Mouse (Mus musculus) neural tube, embryonic 15.5 days (tissue): ENCODE results near the gene Gmpr. TPM values are rescaled to one million over a fixed set of nuclear protein-coding genes. Genes with fewer than 3 reads are reported as not detected.
"Not testable (repeated sequence)": the region's sequence is repeated elsewhere in the genome, so short reads cannot be mapped to it uniquely, and the experiment has no call there.

Source experiments
- ATAC-seq: fragments of 200-750 bp; cut with Nextera tagmentation; 2 replicates; pipeline ENCODE4 v1.8.0; 2017; ENCODE audit warnings: mild to moderate bottlenecking, moderate TSS enrichment, moderate library complexity; ENCODE audit not compliant: low FRiP score
- H3K27ac ChIP-seq: fragments of 300-500 bp; sonication (generic); replicated peaks from 2 replicates; pipeline ENCODE4 v1.5.1; 2015; ENCODE audit warnings: mild to moderate bottlenecking, inconsistent platforms
- H3K27me3 ChIP-seq: fragments of 300-500 bp; sonication (generic); replicated peaks from 2 replicates; pipeline ENCODE4 v1.6.1; 2015; ENCODE audit warnings: inconsistent platforms
- H3K36me3 ChIP-seq: fragments of 300-500 bp; sonication (generic); 2 replicates; pipeline ENCODE4 v1.6.1; 2015; ENCODE audit warnings: inconsistent platforms
- H3K4me1 ChIP-seq: fragments of 300-500 bp; sonication (generic); 2 replicates; pipeline ENCODE4 v1.6.1; 2015; ENCODE audit warnings: inconsistent platforms
- H3K4me2 ChIP-seq: fragments of 300-500 bp; sonication (generic); 2 replicates; pipeline ENCODE4 v1.6.1; 2015; ENCODE audit warnings: inconsistent platforms, mild to moderate bottlenecking, moderate library complexity
- H3K4me3 ChIP-seq: fragments of 300-500 bp; sonication (generic); replicated peaks from 2 replicates; pipeline ENCODE4 v1.5.1; 2015; ENCODE audit warnings: mild to moderate bottlenecking, inconsistent platforms
- H3K9ac ChIP-seq: fragments of 300-500 bp; sonication (generic); replicated peaks from 2 replicates; pipeline ENCODE4 v1.6.1; 2015; ENCODE audit warnings: mild to moderate bottlenecking, inconsistent platforms
- H3K9me3 ChIP-seq: fragments of 300-500 bp; sonication (generic); replicated peaks from 2 replicates; pipeline ENCODE4 v1.6.1; 2016; ENCODE audit warnings: inconsistent platforms
- WGBS: fragments of 180-500 bp; shearing (Covaris S2); methylation state at CpG from one replicate; pipeline ENCODE4 v1.1.7; 2015; ENCODE audit warnings: mixed read lengths; 5-methylcytosine and 5-hydroxymethylcytosine counted together
- polyA plus RNA-seq: library from polyadenylated mRNA; unstranded; fragments of >200 nt; fragmentation: Nextera tagmentation; extraction: Ambion mirVana; gene quantifications from 2 replicates; pipeline ENCODE4 v1.2.1, GENCODE M21; 2015

Gmpr gene
- polyA plus RNA-seq, 1 experiment from 2014 or later: 49.8 TPM

DNA sequence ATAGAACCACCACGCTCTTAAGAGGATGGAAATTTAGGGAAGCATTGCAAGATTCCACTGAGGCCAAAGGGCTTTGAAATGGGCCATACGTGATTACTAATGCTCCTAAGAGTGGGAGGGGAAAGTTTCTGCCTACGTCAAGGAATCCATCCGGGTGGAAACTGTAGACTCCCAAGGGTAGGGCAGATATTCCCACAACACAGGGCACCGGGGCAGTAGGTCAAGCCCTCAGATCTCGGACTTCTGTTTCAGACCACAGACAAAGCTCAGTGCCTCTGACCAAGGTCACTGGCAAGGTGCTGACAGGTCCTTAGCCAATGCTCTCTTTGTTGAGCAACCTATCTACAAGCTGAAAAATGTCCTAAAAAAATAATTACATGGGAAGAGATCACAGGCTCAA, 27.3 kb upstream of the Gmpr start:
- ATAC-seq: no peak
- 89% methylated on average over 6 of the region's 6 CpGs for WGBS
- Histone ChIP-seq H3K4me3 (no peak overlapping the region), H3K4me2 (no peak overlapping the region), H3K36me3 (no peaks in the 10 kb centered on the region), H3K9ac (no peak overlapping the region), H3K9me3 (no peaks in the 10 kb centered on the region), H3K27me3 (peaks cover 7% of the 10 kb centered on the region; the same call in 1 of the 2 replicates), H3K4me1 (peaks cover 3% of the 10 kb centered on the region; the same call in 1 of the 2 replicates), H3K27ac (no peak overlapping the region)

DNA sequence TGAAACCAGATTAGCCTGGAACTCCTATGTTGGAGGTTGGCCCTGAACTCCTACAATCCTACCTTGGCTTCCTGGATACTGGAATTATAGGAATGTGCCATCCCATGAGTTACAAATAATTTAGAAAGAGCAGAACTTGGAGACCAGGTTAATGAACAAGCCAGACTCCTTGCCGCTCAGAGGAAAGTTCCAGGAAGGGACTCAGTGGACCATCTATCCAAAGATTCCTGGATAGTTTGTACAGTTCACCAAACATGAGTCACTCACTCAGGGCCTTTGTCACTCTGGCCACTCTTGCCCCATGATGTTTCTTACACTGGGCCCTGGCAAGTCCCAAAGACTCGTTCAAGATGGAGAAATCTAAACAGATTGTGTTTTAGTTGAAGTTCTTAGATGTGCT, 24.0 kb upstream of the Gmpr start:
- Histone ChIP-seq H3K4me3 (no peak overlapping the region), H3K4me1 (no peaks in the 10 kb centered on the region), H3K9me3 (0 out of 2 replicates have a peak, but pooled peaks cover 3% of the 10 kb centered on the region), H3K27me3 (no peaks in the 10 kb centered on the region), H3K4me2 (no peak overlapping the region), H3K9ac (no peak overlapping the region), H3K27ac (no peak overlapping the region), H3K36me3 (no peaks in the 10 kb centered on the region)
- WGBS: 95% methylated on average over 2 of the region's 2 CpGs
- no peak for ATAC-seq

DNA sequence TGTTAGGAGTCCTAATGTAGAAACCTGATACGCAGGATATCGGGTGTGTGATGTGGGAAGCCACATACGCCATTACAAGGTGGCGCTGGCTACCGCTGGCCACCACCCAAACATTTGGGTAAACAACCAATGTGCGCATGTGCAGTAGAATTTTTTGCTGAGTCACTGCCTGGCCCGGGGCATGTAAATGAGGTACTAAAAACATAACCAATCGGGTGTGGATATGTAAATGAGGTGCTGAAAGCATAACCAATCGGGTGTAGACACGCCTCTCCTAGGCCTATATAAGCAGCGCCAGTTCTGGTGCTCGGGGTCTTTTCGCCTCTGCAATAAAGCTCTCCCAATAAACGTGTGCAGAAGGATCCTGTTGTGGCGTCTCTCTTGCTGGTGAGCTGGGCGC, 23.3 kb upstream of the Gmpr start:
- not testable (repeated sequence) for H3K27ac ChIP-seq, H3K9ac ChIP-seq, H3K4me2 ChIP-seq, H3K27me3 ChIP-seq, H3K36me3 ChIP-seq, H3K4me3 ChIP-seq, ATAC-seq, H3K9me3 ChIP-seq, H3K4me1 ChIP-seq
- WGBS: 95% methylated on average over 16 of the region's 16 CpGs

DNA sequence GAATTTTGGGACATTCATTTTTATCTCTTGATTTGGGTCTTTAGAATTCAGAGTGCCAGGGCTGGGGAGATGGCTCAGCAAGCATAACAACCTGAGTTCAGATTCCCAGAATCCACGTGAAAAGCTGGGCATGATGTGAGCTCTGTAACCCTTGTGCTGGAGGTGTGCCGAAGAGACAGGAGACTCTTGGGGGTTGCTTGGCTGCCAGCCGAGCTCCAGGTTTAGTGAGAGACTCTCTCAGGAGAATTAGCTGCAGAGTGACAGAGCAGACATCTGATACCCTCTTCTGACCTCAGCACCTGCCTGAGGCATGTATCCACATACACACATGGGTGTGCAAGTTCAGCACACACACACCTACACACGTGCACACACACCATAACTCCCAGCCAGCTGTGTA, 21.6 kb upstream of the Gmpr start:
- no peaks in the 10 kb centered on the region for H3K36me3 ChIP-seq
- H3K4me1 ChIP-seq: no peaks in the 10 kb centered on the region
- no peak overlapping the region for H3K27ac ChIP-seq
- H3K9ac ChIP-seq: no peak overlapping the region
- H3K4me3 ChIP-seq: no peak overlapping the region
- 0 out of 2 replicates have a peak, but pooled peaks cover 3% of the 10 kb centered on the region for H3K9me3 ChIP-seq
- 87% methylated on average over 4 of the region's 4 CpGs for WGBS
- no peaks in the 10 kb centered on the region for H3K27me3 ChIP-seq
- ATAC-seq: no peak
- no peak overlapping the region for H3K4me2 ChIP-seq

DNA sequence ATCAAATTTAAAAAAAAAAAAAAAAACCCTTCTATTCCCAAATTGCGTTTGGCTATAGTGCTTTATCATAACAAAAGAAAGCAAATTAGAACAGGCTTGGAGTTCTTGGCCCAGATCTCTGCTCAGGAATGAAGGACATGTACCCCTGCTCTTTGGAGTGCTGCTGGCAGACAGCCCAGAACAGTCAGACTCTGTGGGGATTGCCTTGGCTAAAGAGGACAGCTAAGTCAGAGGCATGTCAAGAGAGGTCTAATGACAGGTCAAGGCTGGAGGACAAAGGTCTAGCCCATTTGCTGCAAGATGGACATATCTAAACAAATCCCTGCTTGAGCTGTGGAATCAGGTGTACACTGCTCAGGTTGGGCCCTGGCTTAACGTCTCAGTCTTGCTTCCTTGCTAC, 20.6 kb upstream of the Gmpr start:
- Histone ChIP-seq H3K4me2 (no peak overlapping the region), H3K9me3 (0 out of 2 replicates have a peak, but pooled peaks cover 3% of the 10 kb centered on the region), H3K27me3 (no peaks in the 10 kb centered on the region), H3K4me1 (no peaks in the 10 kb centered on the region), H3K27ac (no peak overlapping the region), H3K4me3 (no peak overlapping the region), H3K9ac (no peak overlapping the region), H3K36me3 (no peaks in the 10 kb centered on the region)
- WGBS: 70% methylated on average over 2 of the region's 2 CpGs
- ATAC-seq: no peak

DNA sequence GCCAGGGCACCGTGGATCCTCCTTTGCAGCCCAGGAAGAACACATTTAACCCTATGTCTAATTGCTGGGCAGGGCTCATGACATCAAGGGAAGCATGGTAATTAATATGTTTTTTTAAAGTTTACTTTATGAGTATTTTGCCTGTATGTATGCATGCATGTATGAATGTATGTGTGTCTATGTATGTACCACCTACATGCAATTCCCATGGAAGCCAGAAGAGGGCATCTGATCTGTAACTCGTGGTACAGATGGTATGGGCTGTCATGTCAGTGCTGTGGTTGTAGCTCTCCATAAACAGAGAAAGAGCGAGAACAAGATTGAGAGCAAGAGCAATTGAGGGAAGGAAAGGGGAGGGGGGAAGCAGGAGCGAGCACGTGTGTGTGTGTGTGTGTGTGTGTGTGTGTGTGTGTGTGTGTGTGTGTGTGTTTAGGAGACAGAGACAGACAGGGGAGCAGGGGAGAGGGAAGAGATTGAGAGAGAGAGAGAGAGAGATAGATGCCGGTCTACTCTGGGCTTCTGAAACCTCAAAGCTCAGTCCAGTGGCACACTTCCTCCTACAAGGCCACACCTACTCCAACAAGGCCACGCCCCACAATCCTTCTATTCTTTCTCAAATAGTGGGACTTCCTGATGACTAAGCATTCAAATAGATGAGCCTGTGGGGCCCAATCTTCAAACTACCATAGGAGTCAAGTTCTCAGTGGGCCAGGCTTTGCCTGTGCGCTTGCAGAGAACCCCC, 15.1 kb upstream of the Gmpr start:
- Histone ChIP-seq H3K27ac (no peak overlapping the region), H3K4me1 (no peaks in the 10 kb centered on the region), H3K9ac (no peak overlapping the region), H3K36me3 (no peaks in the 10 kb centered on the region), H3K4me3 (no peak overlapping the region), H3K4me2 (no peak overlapping the region), H3K27me3 (no peaks in the 10 kb centered on the region), H3K9me3 (0 out of 2 replicates have a peak, but pooled peaks cover 3% of the 10 kb centered on the region)
- 90% methylated on average over 8 of the region's 8 CpGs for WGBS
- ATAC-seq: no peak

DNA sequence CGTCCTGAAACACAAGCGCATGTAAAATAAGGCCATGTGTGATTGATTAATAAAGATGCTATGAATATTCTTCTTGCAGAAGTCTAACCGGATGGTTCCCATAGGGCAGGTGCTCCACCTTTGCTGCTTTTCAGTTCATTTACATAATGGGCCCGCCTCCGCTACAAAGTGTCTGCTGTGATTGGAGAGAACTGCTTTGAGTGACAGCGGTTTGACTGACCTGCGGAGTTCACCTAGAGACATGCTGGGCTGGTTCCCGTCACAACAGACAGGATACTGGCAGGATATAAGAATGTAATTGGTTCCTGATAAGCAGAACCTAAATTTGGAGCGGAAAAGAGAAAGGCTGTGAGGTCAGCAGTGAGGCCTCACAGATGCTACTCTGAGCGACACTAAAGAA, 13.4 kb upstream of the Gmpr start:
- 43% methylated on average over 10 of the region's 10 CpGs for WGBS
- H3K4me1 ChIP-seq: no peaks in the 10 kb centered on the region
- H3K4me2 ChIP-seq: peak overlapping the region; percentile 38
- no peak overlapping the region for H3K27ac ChIP-seq
- H3K4me3 ChIP-seq: peak overlapping the region; percentile 16
- no peak overlapping the region for H3K9ac ChIP-seq
- no peaks in the 10 kb centered on the region for H3K27me3 ChIP-seq
- ATAC-seq: no peak
- H3K36me3 ChIP-seq: no peaks in the 10 kb centered on the region
- H3K9me3 ChIP-seq: no peaks in the 10 kb centered on the region

DNA sequence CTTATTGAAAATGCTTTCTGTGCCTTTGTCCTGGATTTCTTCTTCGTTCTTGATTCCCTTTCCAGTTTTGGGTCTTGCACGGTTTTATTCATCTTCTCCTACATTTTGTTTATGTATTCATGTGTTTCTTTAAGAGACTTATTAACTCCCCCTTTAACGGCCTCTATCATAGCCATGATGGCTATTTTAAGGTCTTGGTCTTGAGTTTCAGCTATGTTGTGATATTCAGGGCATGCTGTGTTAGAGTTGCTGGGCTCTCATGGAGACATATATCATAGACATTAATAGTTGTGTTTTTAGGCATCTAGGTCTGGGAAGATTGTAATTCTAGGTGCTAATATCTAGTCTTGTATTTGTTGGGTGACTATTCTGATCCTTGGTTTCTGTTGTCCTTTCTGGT, 8.6 kb upstream of the Gmpr start:
- H3K4me3 ChIP-seq: no peak overlapping the region
- no peak overlapping the region for H3K27ac ChIP-seq
- no peaks in the 10 kb centered on the region for H3K36me3 ChIP-seq
- H3K4me1 ChIP-seq: no peaks in the 10 kb centered on the region
- WGBS: 90% methylated on average over 3 of the region's 3 CpGs
- H3K9me3 ChIP-seq: no peaks in the 10 kb centered on the region
- ATAC-seq: no peak
- no peak overlapping the region for H3K4me2 ChIP-seq
- no peak overlapping the region for H3K9ac ChIP-seq
- H3K27me3 ChIP-seq: no peaks in the 10 kb centered on the region

DNA sequence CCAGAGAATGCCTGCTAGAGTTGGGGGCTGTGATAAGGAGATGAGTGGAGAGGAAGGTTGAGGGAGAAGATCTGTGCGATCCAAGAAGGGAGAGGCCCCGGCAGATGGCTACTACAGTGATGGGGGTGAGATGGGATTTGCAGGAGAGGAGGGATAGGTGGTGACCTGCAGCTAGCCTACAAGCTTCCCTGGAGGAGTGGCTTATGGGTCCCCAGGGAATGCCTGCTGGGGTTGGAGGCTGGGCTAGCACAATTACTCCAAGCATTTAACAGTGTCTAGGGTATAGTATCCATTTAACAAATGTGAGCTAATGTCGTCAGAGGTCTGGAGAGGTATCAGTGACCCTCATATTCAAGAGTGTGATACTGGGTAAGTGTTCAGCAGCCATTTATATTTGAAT, 7.9 kb upstream of the Gmpr start:
- H3K9ac ChIP-seq: no peak overlapping the region
- H3K4me1 ChIP-seq: no peaks in the 10 kb centered on the region
- H3K4me3 ChIP-seq: no peak overlapping the region
- H3K27me3 ChIP-seq: no peaks in the 10 kb centered on the region
- WGBS: 79% methylated on average over 3 of the region's 3 CpGs
- ATAC-seq: no peak
- H3K4me2 ChIP-seq: no peak overlapping the region
- H3K27ac ChIP-seq: no peak overlapping the region
- no peaks in the 10 kb centered on the region for H3K9me3 ChIP-seq
- H3K36me3 ChIP-seq: no peaks in the 10 kb centered on the region

DNA sequence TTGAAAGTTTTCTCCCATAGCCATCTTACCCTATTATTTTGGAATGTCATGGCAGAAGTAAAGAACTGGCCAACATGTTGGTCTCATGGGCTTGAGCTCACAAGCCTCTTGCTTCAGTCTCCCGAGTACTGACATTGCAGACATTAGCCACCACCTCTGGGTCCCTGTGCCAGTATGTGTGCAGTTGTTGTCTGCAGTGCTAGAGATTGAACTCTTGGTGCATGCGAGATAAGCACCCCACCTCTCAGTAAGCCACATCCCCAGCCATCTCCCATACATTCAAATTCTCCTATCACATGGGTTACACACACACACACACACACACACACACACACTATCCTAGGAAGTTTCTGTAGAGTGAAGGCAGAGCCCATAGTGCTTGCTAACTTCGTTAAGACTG, 7.3 kb upstream of the Gmpr start:
- Histone ChIP-seq H3K4me3 (no peak overlapping the region), H3K27ac (no peak overlapping the region), H3K9me3 (no peaks in the 10 kb centered on the region), H3K36me3 (no peaks in the 10 kb centered on the region), H3K4me1 (no peaks in the 10 kb centered on the region), H3K27me3 (no peaks in the 10 kb centered on the region), H3K9ac (no peak overlapping the region), H3K4me2 (no peak overlapping the region)
- WGBS: 90% methylated on average over 3 of the region's 3 CpGs
- ATAC-seq: no peak

DNA sequence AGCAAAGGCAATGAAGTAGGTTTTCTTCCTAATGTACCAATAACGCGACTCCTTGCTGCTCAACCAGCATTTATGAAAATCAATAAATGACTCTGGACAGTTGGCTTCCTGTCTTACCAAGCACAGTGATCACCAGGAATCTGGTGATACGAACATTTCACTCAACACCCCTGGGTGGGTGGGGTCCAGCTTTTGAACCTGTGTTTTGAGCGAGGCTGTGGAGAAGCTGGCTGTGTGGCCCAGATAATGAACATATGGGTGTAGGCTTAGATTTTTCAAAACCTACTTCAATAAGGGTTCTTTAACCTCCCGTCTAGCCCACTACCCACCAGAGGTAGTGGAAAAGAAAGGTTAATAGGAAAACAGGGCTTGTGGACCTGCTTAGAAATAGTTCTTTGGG, 4.5 kb upstream of the Gmpr start:
- Histone ChIP-seq H3K27ac (no peak overlapping the region), H3K36me3 (no peaks in the 10 kb centered on the region), H3K4me3 (no peak overlapping the region), H3K9ac (no peak overlapping the region), H3K4me2 (no peak overlapping the region), H3K27me3 (no peaks in the 10 kb centered on the region), H3K9me3 (no peaks in the 10 kb centered on the region), H3K4me1 (peaks cover under 1% of the 10 kb centered on the region; the same call in 1 of the 2 replicates)
- WGBS: 93% methylated on average over 5 of the region's 5 CpGs
- no peak for ATAC-seq

DNA sequence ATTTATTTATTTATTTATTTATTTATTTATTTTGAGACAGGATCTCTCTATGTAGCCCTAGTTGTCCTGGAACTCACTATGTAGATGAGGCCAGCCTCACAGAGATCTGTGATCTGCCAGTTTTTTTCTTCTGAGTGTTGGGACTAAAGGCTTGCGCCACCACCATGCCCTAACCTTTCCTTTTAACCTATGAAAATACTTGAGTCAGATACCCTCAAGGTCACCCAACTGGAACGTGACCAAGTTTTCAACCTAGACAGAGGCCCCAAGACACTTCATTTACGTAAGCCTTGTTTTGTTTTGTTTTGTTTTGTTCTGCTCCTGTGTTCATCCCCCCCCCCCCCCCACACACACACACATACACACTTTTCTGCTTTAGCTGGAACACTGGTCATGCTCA, 1.7 kb upstream of the Gmpr start:
- no peak overlapping the region for H3K27ac ChIP-seq
- no peak overlapping the region for H3K4me3 ChIP-seq
- no peaks in the 10 kb centered on the region for H3K27me3 ChIP-seq
- WGBS: 95% methylated on average over 3 of the region's 3 CpGs
- ATAC-seq: no peak
- no peaks in the 10 kb centered on the region for H3K36me3 ChIP-seq
- H3K4me2 ChIP-seq: no peak overlapping the region
- H3K9me3 ChIP-seq: no peaks in the 10 kb centered on the region
- H3K9ac ChIP-seq: no peak overlapping the region
- peaks cover 20% of the 10 kb centered on the region for H3K4me1 ChIP-seq
